Mouse (Mus musculus) limb, embryonic 13.5 days (tissue): ENCODE measurements around the gene Gcc1. TPM values are rescaled to one million over a fixed set of nuclear protein-coding genes. Genes with fewer than 3 reads are reported as not detected.

Experiments
- ATAC-seq: fragments of 200-750 bp; cut with Nextera tagmentation; 2 replicates; pipeline ENCODE4 v1.8.0; 2017; ENCODE audit warnings: low read depth, moderate number of reproducible peaks, moderate TSS enrichment; ENCODE audit not compliant: low FRiP score
- H3K27ac ChIP-seq: fragments of 300-500 bp; sonication (generic); 2 replicates; pipeline ENCODE4 v1.5.1; 2015; ENCODE audit warnings: inconsistent platforms, mild to moderate bottlenecking, moderate library complexity
- H3K27me3 ChIP-seq: fragments of 300-500 bp; sonication (generic); 2 replicates; pipeline ENCODE4 v1.6.1; 2015; ENCODE audit warnings: mild to moderate bottlenecking, inconsistent platforms
- H3K36me3 ChIP-seq: fragments of 300-500 bp; sonication (generic); 2 replicates; pipeline ENCODE4 v1.6.1; 2015; ENCODE audit warnings: inconsistent platforms, mild to moderate bottlenecking, moderate library complexity
- H3K4me1 ChIP-seq: fragments of 300-500 bp; sonication (generic); 2 replicates; pipeline ENCODE4 v1.6.1; 2015; ENCODE audit warnings: inconsistent platforms
- H3K4me2 ChIP-seq: fragments of 300-500 bp; sonication (generic); replicated peaks from 2 replicates; pipeline ENCODE4 v1.6.1; 2015; ENCODE audit warnings: inconsistent platforms, mild to moderate bottlenecking, moderate library complexity
- H3K4me3 ChIP-seq: fragments of 300-500 bp; sonication (generic); 2 replicates; pipeline ENCODE4 v1.5.1; 2015; ENCODE audit warnings: moderate library complexity, mild to moderate bottlenecking, inconsistent platforms
- H3K9ac ChIP-seq: fragments of 300-500 bp; sonication (generic); 2 replicates; pipeline ENCODE4 v1.6.1; 2015; ENCODE audit warnings: mild to moderate bottlenecking, inconsistent platforms
- H3K9me3 ChIP-seq: fragments of 300-500 bp; sonication (generic); 2 replicates; pipeline ENCODE4 v1.6.1; 2016; ENCODE audit warnings: inconsistent platforms
- WGBS: fragments of 180-500 bp; shearing (Covaris S2); methylation state at CpG from one replicate; pipeline ENCODE4 v1.1.7; 2015; 5-methylcytosine and 5-hydroxymethylcytosine counted together
- polyA plus RNA-seq: library from polyadenylated mRNA; unstranded; fragments of >200 nt; fragmentation: Nextera tagmentation; extraction: Ambion mirVana; gene quantifications from 2 replicates; pipeline ENCODE4 v1.2.1, GENCODE M21; 2015

The Gcc1 gene
- polyA plus RNA-seq: 9.9 and 11.4 TPM in 2 replicates

DNA sequence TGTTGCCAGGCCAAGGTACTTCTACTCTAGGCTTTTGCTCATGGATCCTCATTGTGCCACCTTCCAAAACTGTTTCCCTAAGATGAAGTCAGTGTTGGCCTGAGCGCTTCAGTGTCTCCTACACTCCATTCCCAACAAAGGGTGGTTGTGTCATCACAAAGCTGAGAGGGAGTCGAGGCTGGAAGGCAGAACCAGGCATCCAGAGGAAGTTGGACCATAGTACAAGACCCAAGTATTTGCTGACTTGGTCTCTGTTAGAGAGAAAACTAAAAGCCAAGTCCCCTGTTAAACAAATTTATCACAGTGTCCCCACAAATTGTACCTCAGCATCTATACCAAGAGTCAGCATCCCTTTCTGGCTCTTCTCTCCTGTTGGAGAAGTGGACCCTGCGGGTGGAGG is at the start of gene Gcc1:
Gene Gcc1, minus strand, starts transcription at position 101 of the 400 bp plus-strand sequence.
- ATAC-seq: no peak
- Histone ChIP-seq H3K36me3 (peaks cover 27% of the 10 kb centered on the region), H3K27ac (no peak within 1 kb of the TSS), H3K9ac (no peak within 1 kb of the TSS), H3K27me3 (no peaks in the 10 kb centered on the region), H3K4me1 (peaks cover 17% of the 10 kb centered on the region), H3K4me3 (no peak within 1 kb of the TSS), H3K9me3 (no peaks in the 10 kb centered on the region), H3K4me2 (no peak within 1 kb of the TSS)
- WGBS: 83% methylated on average over 3 of the region's 3 CpGs

GRCm38 (mm10) chr6:28474839-28475238 is 46.6 kb upstream of the Gcc1 start, which contains the start of gene Snd1:
Gene Snd1, plus strand, starts transcription at chr6:28475139.
- WGBS: 81% methylated on average over 5 of the region's 5 CpGs
- Histone ChIP-seq H3K9me3 (no peaks in the 10 kb centered on the region), H3K4me2 (no peak within 1 kb of the TSS), H3K4me3 (no peak within 1 kb of the TSS), H3K27me3 (no peaks in the 10 kb centered on the region), H3K36me3 (no peaks in the 10 kb centered on the region), H3K9ac (no peak within 1 kb of the TSS), H3K4me1 (peaks cover 6% of the 10 kb centered on the region; the same call in 1 of the 2 replicates), H3K27ac (no peak within 1 kb of the TSS)
- ATAC-seq: no peak

- no peaks in the 10 kb centered on the region for H3K36me3 ChIP-seq
- H3K9me3 ChIP-seq: no peaks in the 10 kb centered on the region
- ATAC-seq: no peak
- H3K27ac ChIP-seq: no peak overlapping the region
- WGBS: 78% methylated on average over 4 of the region's 4 CpGs
- H3K4me1 ChIP-seq: peaks cover 4% of the 10 kb centered on the region; the same call in 1 of the 2 replicates
- no peaks in the 10 kb centered on the region for H3K27me3 ChIP-seq
- no peak overlapping the region for H3K9ac ChIP-seq
- no peak overlapping the region for H3K4me2 ChIP-seq
- no peak overlapping the region for H3K4me3 ChIP-seq
Observed at GRCm38 (mm10) chr6:28474211-28474610, 46.0 kb upstream of the Gcc1 start.

DNA sequence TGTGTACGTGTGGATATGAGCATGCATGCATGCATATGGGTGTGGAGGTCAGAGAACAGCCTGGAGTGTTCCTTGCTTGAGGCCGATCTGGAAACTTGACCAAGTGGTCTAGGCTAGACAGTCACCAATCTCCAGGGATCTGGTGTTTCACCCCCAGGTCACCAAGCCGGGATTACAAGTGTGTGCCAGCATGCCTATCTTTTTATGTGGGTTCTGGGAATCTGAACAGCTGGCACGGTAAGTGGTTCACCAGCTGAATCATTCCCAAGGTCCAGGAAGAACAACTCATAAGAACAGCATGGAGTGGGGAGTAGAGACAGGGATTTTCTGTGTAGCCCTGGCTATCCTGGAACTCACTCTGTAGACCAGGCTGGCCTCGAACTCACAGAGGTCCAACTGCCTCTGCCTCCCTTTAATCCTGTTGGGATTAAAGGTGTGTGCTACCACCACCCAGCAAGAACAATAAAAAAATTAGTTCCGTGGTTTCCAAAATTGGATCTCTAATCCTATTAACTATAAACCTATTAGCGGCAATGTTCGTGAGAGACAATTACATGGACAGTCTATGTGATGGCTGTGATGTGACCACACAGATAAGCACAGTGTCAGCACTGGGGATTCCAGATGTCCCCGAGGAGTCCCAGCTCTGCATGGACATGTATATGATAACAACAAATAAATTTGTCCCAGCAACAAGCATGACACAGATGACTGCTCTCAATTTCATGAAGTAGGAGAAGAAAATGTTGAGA is 43.3 kb upstream of the Gcc1 start:
- WGBS: 83% methylated on average over 9 of the region's 9 CpGs
- ATAC-seq: no peak

GRCm38 (mm10) chr6:28470621-28471020 is 42.4 kb upstream of the Gcc1 start:
- Histone ChIP-seq H3K9me3 (no peaks in the 10 kb centered on the region), H3K9ac (no peak overlapping the region), H3K36me3 (no peaks in the 10 kb centered on the region), H3K27me3 (no peaks in the 10 kb centered on the region), H3K4me3 (no peak overlapping the region), H3K4me1 (no peaks in the 10 kb centered on the region), H3K27ac (no peak overlapping the region), H3K4me2 (no peak overlapping the region)
- ATAC-seq: no peak
- WGBS: 80% methylated on average over 5 of the region's 5 CpGs

More for the DNA sequence above, 43.3 kb upstream of the Gcc1 start:
- H3K9me3 ChIP-seq: no peaks in the 10 kb centered on the region
- H3K27me3 ChIP-seq: no peaks in the 10 kb centered on the region
- no peak overlapping the region for H3K27ac ChIP-seq
- no peak overlapping the region for H3K4me3 ChIP-seq
- no peak overlapping the region for H3K4me2 ChIP-seq
- H3K4me1 ChIP-seq: no peaks in the 10 kb centered on the region
- H3K9ac ChIP-seq: no peak overlapping the region
- no peaks in the 10 kb centered on the region for H3K36me3 ChIP-seq

DNA sequence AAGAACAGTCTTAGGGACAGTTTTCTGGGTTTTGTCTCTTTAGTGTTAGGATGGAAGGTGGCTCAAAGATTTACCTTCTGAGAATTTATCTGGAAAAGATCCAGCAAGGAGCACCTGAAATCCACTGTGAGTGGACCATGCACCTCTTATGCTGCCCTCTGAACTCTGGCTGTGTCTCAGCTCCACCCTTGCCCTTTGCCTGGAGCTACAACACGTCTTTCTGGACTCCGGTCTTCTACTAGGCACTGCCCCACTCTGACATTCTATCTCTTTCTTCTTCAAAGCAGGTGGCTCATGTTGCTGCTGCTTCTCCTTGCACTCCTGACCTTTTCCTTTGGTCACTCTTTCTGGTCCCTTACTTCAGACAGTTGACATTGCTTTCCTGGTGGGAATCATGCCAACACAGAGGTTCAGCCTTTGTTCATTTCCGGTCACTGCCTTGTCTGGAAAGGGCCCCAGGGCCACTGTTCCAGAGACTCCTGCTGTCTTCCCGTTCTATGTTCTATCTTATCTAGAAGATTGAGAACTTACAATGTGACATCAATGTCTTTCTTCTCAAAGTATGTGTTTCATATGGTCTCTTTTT is 41.9 kb upstream of the Gcc1 start:
- WGBS: 70% methylated on average over 4 of the region's 4 CpGs
- Histone ChIP-seq H3K27me3 (no peaks in the 10 kb centered on the region), H3K27ac (no peak overlapping the region), H3K4me2 (no peak overlapping the region), H3K36me3 (no peaks in the 10 kb centered on the region), H3K9me3 (no peaks in the 10 kb centered on the region), H3K4me3 (no peak overlapping the region), H3K9ac (no peak overlapping the region), H3K4me1 (no peaks in the 10 kb centered on the region)
- ATAC-seq: no peak

GRCm38 (mm10) chr6:28464630-28465029 is 36.4 kb upstream of the Gcc1 start:
- no peaks in the 10 kb centered on the region for H3K36me3 ChIP-seq
- H3K9ac ChIP-seq: no peak overlapping the region
- no peaks in the 10 kb centered on the region for H3K4me1 ChIP-seq
- WGBS: 16% methylated on average over 6 of the region's 6 CpGs
- no peak overlapping the region for H3K27ac ChIP-seq
- no peak overlapping the region for H3K4me2 ChIP-seq
- H3K9me3 ChIP-seq: no peaks in the 10 kb centered on the region
- H3K27me3 ChIP-seq: no peaks in the 10 kb centered on the region
- no peak overlapping the region for H3K4me3 ChIP-seq
- no peak for ATAC-seq

- Histone ChIP-seq H3K27me3 (no peaks in the 10 kb centered on the region), H3K36me3 (no peaks in the 10 kb centered on the region), H3K9me3 (no peaks in the 10 kb centered on the region), H3K4me3 (no peak overlapping the region), H3K4me1 (no peaks in the 10 kb centered on the region), H3K4me2 (no peak overlapping the region), H3K27ac (no peak overlapping the region), H3K9ac (no peak overlapping the region)
- WGBS: 6% methylated on average over 5 of the region's 5 CpGs
- ATAC-seq: no peak
Observed at GRCm38 (mm10) chr6:28460534-28460933, 32.3 kb upstream of the Gcc1 start.

DNA sequence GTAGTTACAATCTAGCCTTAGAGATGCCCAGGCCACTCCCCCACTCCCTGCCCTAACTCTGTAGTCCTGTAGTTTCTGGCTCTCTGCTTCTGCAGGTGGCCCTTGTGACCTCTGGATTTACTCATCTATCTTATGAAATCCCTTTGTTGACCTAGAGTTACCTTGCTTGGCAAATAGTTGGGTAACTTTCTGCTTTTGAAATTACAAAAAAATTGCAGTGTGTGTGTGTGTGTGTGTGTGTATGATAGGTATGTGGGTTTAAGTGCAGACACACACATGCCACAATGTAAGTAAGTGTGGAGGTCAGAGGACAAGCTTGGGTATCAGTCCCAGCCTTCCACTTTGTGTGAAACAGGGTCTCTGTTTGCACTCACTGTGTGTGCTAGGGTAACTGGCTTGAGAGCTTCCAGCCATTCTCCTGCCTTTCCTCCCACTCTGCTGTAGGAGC is 31.1 kb upstream of the Gcc1 start:
- ATAC-seq: no peak
- H3K27me3 ChIP-seq: peaks cover under 1% of the 10 kb centered on the region; the same call in 1 of the 2 replicates

DNA sequence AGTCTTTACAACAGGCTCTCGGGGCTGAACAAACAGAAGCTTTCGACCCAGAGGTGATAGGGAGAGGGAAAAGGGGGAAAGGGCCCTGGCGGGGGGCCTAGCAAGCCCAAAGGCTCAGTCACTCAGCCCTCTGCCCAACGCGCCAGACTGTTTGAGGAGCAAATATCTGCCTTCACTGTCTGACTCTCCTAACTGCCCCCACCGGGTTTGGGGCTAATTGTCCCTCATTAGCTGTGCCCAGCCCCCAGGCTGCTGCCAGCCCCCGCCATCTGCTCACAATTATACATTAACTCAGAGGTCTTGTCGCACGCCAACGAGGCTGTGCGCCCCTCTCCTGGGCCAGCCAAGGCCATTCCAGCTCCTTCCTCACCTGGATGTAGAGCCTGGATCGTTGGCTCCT is 22.8 kb upstream of the Gcc1 start:
- ATAC-seq: no peak
- no peaks in the 10 kb centered on the region for H3K36me3 ChIP-seq
- H3K27ac ChIP-seq: no peak overlapping the region
- peaks cover 54% of the 10 kb centered on the region for H3K27me3 ChIP-seq
- H3K9me3 ChIP-seq: no peaks in the 10 kb centered on the region
- no peak overlapping the region for H3K9ac ChIP-seq
- peaks cover 8% of the 10 kb centered on the region; the same call in 1 of the 2 replicates for H3K4me1 ChIP-seq
- WGBS: under 1% methylated on average over 12 of the region's 12 CpGs
- no peak overlapping the region for H3K4me3 ChIP-seq
- H3K4me2 ChIP-seq: no peak overlapping the region

More for the DNA sequence above, 31.1 kb upstream of the Gcc1 start:
- Histone ChIP-seq H3K4me1 (no peaks in the 10 kb centered on the region), H3K9ac (no peak overlapping the region), H3K4me3 (no peak overlapping the region), H3K9me3 (no peaks in the 10 kb centered on the region), H3K4me2 (no peak overlapping the region), H3K27ac (no peak overlapping the region), H3K36me3 (no peaks in the 10 kb centered on the region)

GRCm38 (mm10) chr6:28450481-28450880 is 22.3 kb upstream of the Gcc1 start:
- WGBS: 16% methylated on average over 5 of the region's 5 CpGs
- no peak overlapping the region for H3K27ac ChIP-seq
- H3K4me2 ChIP-seq: no peak overlapping the region
- H3K9ac ChIP-seq: no peak overlapping the region
- H3K9me3 ChIP-seq: no peaks in the 10 kb centered on the region
- H3K36me3 ChIP-seq: no peaks in the 10 kb centered on the region
- H3K4me3 ChIP-seq: no peak overlapping the region
- H3K27me3 ChIP-seq: peaks cover 54% of the 10 kb centered on the region
- H3K4me1 ChIP-seq: peaks cover 8% of the 10 kb centered on the region; the same call in 1 of the 2 replicates
- no peak for ATAC-seq

DNA sequence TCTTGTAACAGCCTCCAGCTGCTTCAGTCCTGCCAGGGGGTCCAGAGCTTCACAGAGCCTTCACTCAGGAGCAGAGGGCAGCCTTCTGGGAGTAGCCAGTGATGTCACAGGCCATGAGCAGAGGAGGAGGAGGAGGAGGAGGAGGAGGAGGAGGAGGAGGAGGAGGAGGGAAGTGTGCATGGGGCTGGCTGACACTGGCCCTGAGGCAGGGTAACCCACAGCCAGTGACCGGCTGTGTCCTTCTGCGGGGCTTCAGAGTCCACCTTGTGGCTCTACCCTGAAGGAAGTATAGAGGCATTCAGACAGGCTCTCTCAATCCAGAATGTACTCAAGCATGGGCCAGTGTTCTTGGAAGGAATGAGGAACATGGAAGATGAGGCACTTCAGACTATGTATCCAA is 21.1 kb upstream of the Gcc1 start, which contains the start of gene Pax4:
Gene Pax4, minus strand, starts transcription at position 101 of the 400 bp plus-strand sequence.
- Histone ChIP-seq H3K4me3 (no peak within 1 kb of the TSS), H3K4me1 (peaks cover 8% of the 10 kb centered on the region; the same call in 1 of the 2 replicates), H3K9me3 (no peaks in the 10 kb centered on the region), H3K4me2 (no peak within 1 kb of the TSS), H3K36me3 (no peaks in the 10 kb centered on the region), H3K27me3 (peaks cover 53% of the 10 kb centered on the region), H3K9ac (no peak within 1 kb of the TSS), H3K27ac (no peak within 1 kb of the TSS)
- ATAC-seq: no peak
- WGBS: 94% methylated on average over 2 of the region's 2 CpGs
